ENCODE assay signal across 8 mouse cellular contexts in genomic region chr7:110843916-110844874, GRCm38 (mm10). TPM values are rescaled to one million over a fixed set of nuclear protein-coding genes. Genes with fewer than 3 reads are reported as not detected.
DNase-seq lines count a peak whose midpoint lies in the region; ATAC-seq lines count a peak whose summit lies in the region.

Rnf141 (minus strand) TSS chr7:110844457.

- no peaks in the 10 kb centered on the region for H3K36me3 ChIP-seq in intestine, embryonic 14.5 days (ENCODE audit: control insufficient read depth, insufficient read depth, low read length)

- H3K4me3 ChIP-seq in intestine, embryonic 14.5 days (ENCODE audit: low read depth, low read length), result peak within 1 kb of the TSS; percentile 83

- WGBS in intestine, embryonic 14.5 days, result 0% methylated on average over 42 of the region's 42 CpGs

- H3K27me3 ChIP-seq in intestine, embryonic 14.5 days (replicated peaks; ENCODE audit: control insufficient read depth, insufficient read depth, low read length), result no peaks in the 10 kb centered on the region

- intact Hi-C loops in left cerebral cortex, postnatal 14 days (cut with DNase I), result no loop called here

- H3K9me3 ChIP-seq in intestine, embryonic 14.5 days (ENCODE audit: control insufficient read depth, low read length), result no peaks in the 10 kb centered on the region

- peak; percentile 92 to 97 for DNase-seq in adrenal gland, adult (ENCODE audit: inconsistent age in 2 of 2, low spot score in 1 of 2)
- peak; percentile 95 for DNase-seq in embryo, embryonic 10.5 days (ENCODE audit: low spot score)
- DNase-seq in gastrocnemius, postnatal 25 days, result peak; percentile 85
- DNase-seq in intestine, embryonic 14.5 days (ENCODE audit: low spot score), result peak; percentile 98
- DNase-seq in left cerebral cortex, postnatal 14 days (ENCODE audit: low spot score in 2 of 2), result peak; percentile 93
- peak; percentile 94 for DNase-seq in mesoderm, embryonic 11.5 days (ENCODE audit: low read depth, low spot score)
- peak; percentile 89 to 90 for DNase-seq in right cerebral cortex, postnatal 36 days (ENCODE audit: low spot score in 2 of 2)
- peak; percentile 94 for DNase-seq in yolk sac, embryonic 10.5 days (ENCODE audit: low spot score)

- H3K27ac ChIP-seq in intestine, embryonic 14.5 days (ENCODE audit: low read depth), result peak within 1 kb of the TSS; percentile 91

- ATAC-seq in intestine, embryonic 14.5 days (replicated peaks; ENCODE audit: low FRiP score, low TSS enrichment, low read depth), result peak; percentile 95

- H3K4me1 ChIP-seq in intestine, embryonic 14.5 days (replicated peaks; ENCODE audit: control insufficient read depth, insufficient read depth, low read length), result peaks cover 5% of the 10 kb centered on the region

- H3K9ac ChIP-seq in intestine, embryonic 14.5 days (ENCODE audit: low read length), result peak within 1 kb of the TSS; percentile 77

- peak within 1 kb of the TSS; percentile 77 for H3K4me2 ChIP-seq in intestine, embryonic 14.5 days (ENCODE audit: low read length)

RNA-seq across cellular contexts. Expression of gene Rnf141, which starts in this region (rescaled TPM):
- 10 to 100 TPM; 16.8 to 18.6 TPM for total RNA-seq in gastrocnemius, postnatal 25 days (2021)
- polyA plus RNA-seq in intestine, embryonic 14.5 days (2014; fragmentation: Nextera tagmentation; extraction: Ambion mirVana), result 40.8 and 41.2 TPM in 2 replicates
- total RNA-seq in left cerebral cortex, postnatal 14 days (2021), result 10 to 100 TPM; 73.5 to 77.7 TPM

Comparison
In these comparisons a context has a peak if more than half of its experiments do, and no peak if none do; other contexts are left out.
1. Peak in every context shown above with its lines: DNase-seq, ATAC-seq, H3K4me3 ChIP-seq and H3K27ac ChIP-seq.